Mouse (Mus musculus): Measurements from ENCODE around the gene Atp6v1g1.

The Atp6v1g1 gene

DNA sequence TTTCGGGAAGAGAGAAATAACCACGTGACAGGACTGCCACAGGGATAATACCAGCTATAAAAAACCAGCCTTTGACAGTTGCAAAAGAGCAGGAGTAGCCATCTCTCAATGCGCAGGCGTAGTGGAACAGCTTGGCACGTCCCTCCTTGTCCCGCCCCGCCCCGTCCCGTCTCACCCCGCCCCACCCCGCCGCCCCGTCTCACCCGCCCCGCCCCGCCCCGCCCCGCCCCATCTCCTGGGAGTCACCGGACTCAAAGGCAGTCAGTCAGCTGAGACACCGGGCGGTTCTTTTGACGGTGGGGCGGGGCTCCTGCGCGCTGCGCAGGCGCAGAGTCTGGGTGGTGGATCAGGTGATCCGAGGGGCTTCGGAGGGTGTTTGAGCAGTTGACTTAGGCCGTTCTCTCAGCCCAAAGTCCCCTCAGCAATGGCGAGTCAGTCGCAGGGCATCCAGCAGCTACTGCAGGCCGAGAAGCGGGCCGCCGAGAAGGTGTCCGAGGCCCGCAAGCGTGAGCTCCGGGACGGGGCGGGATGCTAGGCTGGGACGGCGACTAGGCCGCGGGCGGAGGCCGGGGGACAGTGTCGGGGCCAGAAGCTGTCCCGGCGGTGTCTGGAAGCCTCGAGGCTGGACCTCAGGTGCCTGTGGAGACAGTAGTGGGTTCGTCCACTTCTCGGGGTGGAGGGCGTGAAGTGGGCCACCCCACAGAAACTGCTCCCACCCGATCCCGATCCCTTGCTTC is at the start of gene Atp6v1g1:
TSS of gene Atp6v1g1 (plus strand) at position 279 of the 737 bp plus-strand sequence.
- peak; percentile 96 to 99 for DNase-seq

GRCm38 (mm10) chr4:63494967-63495914 is 49.3 kb upstream of the Atp6v1g1 start:
- DNase-seq = peak; percentile 43 to 60

- peak; percentile 87 to 91 for DNase-seq
These were observed 48.7 kb upstream of the Atp6v1g1 start, which contains the start of gene Whrn for GRCm38 (mm10) chr4:63495915-63496278. TSS of gene Whrn (minus strand) at chr4:63495991.

GRCm38 (mm10) chr4:63496312-63496711 is 48.3 kb upstream of the Atp6v1g1 start:
- no peak for DNase-seq

GRCm38 (mm10) chr4:63498346-63498745 is 46.2 kb upstream of the Atp6v1g1 start:
- DNase-seq = no peak

DNA sequence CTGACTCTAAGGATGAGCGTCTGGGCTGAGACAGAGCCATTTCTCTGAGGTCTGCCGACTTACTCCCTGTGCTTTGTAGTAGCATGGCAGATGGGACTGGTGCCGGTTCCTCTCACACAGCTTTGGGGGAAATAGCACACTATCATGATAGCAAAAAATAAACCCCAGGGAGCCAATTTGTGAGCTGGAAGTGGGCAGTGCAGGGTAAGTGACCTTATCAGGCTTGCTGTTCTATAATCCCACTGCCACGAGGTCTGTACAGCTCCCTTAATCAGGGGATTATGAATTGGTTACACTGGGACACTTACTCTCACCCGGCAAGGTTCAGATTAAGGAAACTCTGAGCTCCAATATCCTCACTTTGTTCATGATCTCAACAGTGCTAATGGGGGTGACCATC is 43.5 kb upstream of the Atp6v1g1 start:
- DNase-seq = no peak

DNA sequence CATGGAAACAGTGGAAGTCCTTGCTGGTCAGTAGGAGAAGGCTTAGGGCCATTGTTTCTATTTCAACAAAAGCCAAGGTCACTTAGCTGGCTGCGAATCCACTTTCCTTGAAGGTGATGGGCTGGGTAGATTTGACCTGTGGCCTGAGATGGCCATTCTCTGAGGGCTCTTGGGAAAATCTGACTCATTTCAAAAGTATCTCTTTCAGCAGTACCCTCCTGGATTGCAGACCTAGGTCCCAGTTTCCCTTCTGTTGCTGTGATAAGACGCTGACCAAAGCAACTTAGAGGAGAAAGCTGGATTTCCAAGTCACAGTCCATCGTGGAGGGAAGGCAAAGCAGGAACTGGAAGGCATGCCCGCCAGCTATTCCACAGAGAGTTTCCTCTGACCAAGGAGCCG is 40.6 kb upstream of the Atp6v1g1 start:
- no peak for DNase-seq

DNA sequence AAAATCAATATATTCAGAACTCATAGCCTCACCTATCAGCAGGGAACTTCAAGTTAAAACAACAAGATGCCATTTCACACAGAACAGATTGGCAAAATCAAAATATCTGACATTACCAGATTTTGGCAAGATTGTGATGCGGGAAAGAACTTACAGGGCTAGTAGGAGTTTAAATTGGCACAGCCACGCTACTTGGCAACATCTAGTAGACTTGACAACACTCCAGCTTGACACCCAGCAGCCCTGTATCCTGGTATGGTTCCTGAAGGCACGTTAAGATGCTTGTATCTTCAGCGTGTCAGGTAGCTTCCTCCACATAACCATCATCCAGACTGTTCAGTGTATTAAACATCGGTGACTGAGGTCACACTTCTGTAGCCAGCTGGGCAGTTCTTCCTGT is 37.1 kb upstream of the Atp6v1g1 start:
- DNase-seq = no peak

- DNase-seq = peak; percentile 80 to 92
These were observed 36.3 kb upstream of the Atp6v1g1 start for GRCm38 (mm10) chr4:63508232-63508631.

- no peak for DNase-seq
These were observed 31.7 kb upstream of the Atp6v1g1 start for GRCm38 (mm10) chr4:63512921-63513320.

DNA sequence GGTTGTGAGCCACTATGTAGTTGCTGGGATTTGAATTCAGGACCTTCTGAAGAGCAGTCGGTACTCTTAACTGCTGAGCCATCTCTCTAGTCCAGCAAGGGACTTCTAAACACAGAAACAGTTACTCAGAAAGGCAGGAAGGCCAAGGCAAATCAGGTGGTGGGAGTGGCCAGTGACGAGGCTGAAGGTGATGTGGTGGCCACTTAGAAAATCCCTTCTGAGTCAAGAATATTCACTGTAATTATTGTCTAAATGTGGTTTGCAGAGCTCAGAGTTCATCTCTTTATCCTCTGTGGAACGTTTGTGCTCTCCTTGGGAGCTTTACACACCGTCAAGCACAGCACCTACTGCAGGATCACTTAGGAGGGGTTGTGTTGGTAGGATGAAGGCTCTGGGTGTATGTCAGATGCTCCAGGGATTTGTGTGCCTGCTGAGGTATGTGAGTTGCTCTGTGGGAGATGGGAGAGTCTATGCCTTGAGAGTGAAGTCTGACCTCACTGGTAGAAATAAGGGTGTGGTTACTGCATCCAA is 30.1 kb upstream of the Atp6v1g1 start:
- peak; percentile 28 to 52 for DNase-seq

GRCm38 (mm10) chr4:63515021-63515420 is 29.6 kb upstream of the Atp6v1g1 start:
- DNase-seq = no peak

- no peak for DNase-seq
These were observed 22.7 kb upstream of the Atp6v1g1 start for GRCm38 (mm10) chr4:63521813-63522419.

GRCm38 (mm10) chr4:63525514-63525913 is 19.1 kb upstream of the Atp6v1g1 start:
- peak in 1 of 2 experiments; percentile 42 for DNase-seq

- DNase-seq = no peak
These were observed 15.6 kb upstream of the Atp6v1g1 start for GRCm38 (mm10) chr4:63528946-63529345.

- no peak for DNase-seq
These were observed 14.2 kb upstream of the Atp6v1g1 start for GRCm38 (mm10) chr4:63530409-63530808.

- no peak for DNase-seq
These were observed 7.0 kb upstream of the Atp6v1g1 start for GRCm38 (mm10) chr4:63537602-63538001.

DNA sequence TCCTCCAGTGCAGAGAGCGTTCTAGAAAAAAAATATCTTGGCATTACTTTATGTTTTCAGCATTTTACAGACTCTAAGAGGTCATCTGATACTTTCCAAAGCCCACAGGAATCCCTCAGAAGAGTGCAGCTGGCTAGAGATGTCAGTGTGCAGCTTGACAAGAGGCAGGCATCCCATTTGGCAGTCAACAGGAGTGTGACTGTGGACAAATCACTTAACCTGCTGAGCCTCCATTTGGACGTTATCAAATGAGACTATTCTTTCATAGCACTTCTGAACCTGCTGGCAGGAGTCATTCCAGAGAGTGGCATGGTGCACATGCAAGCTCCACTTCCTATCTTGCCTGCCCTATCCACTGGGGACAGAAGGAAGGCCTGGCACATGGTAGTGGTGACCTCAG is 2.4 kb upstream of the Atp6v1g1 start:
- no peak for DNase-seq

- peak; percentile 37 to 69 for DNase-seq
These were observed 652 bp upstream of the Atp6v1g1 start for GRCm38 (mm10) chr4:63543746-63544493.

GRCm38 (mm10) chr4:63545231-63545958 is 823 bp downstream of the Atp6v1g1 start:
- no peak for DNase-seq

DNA sequence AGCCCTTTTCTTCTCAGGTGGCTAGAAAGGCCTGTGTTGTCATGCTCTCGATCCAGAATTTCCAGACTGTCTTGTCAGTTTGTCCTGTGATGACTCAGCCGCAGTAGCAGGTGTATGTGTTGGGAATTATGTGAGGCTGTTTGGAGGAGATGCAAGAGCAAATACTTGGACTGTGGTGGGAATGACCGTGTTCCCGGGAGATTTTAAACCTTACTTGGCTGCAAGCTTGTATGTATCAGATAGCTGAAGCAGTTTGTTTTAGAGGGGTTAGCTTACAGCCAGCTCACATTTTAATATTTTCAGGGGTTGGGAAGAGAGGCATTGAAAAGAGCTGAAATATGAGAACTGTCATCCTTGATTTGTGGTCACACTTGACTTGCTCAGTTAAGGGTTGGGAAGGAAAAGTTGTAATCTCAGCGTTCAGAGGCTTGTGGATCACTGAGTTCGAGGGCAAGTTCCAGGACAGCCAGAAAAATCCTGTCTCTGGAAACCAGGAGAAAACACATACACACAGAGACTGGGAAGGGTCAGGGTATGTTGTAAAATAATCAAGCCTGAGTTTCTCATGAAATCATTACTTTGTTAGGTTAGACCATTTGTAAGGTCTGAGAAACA is 2.0 kb downstream of the Atp6v1g1 start:
- DNase-seq = peak in 1 of 2 experiments; percentile 69

Data from kidney, postnatal 25 days (tissue).